Mouse (Mus musculus) limb, embryonic 11.5 days (tissue): Measurements from ENCODE around the gene Tgfbrap1. TPM values are rescaled to one million over a fixed set of nuclear protein-coding genes. Genes with fewer than 3 reads are reported as not detected.

Source experiments
- ATAC-seq: fragments of 200-750 bp; cut with Nextera tagmentation; 2 replicates; pipeline ENCODE4 v1.8.0; 2017; ENCODE audit warnings: low read depth; ENCODE audit not compliant: insufficient number of reproducible peaks, low FRiP score, low TSS enrichment
- DNase-seq: peaks from one replicate; pipeline ENCODE4 v3.0.0-alpha.2; 2015; ENCODE audit warnings: low spot score
- H3K27ac ChIP-seq: fragments of 300-500 bp; sonication (generic); replicated peaks from 2 replicates; pipeline ENCODE4 v1.5.1; 2014; ENCODE audit warnings: low read depth, mild to moderate bottlenecking, low read length
- H3K27me3 ChIP-seq: fragments of 300-500 bp; sonication (generic); 2 replicates; pipeline ENCODE4 v1.6.1; 2014; ENCODE audit warnings: mild to moderate bottlenecking, low read length, mixed read lengths; ENCODE audit not compliant: control insufficient read depth, insufficient read depth
- H3K36me3 ChIP-seq: fragments of 300-500 bp; sonication (generic); 2 replicates; pipeline ENCODE4 v1.6.1; 2014; ENCODE audit warnings: mild to moderate bottlenecking, low read length, moderate library complexity, mixed read lengths; ENCODE audit not compliant: control insufficient read depth, insufficient read depth
- H3K4me1 ChIP-seq: fragments of 300-500 bp; sonication (generic); 2 replicates; pipeline ENCODE4 v1.6.1; 2014; ENCODE audit warnings: low read length, mixed read lengths; ENCODE audit not compliant: control insufficient read depth, insufficient read depth
- H3K4me2 ChIP-seq: fragments of 300-500 bp; sonication (generic); 2 replicates; pipeline ENCODE4 v1.6.1; 2014; ENCODE audit warnings: low read depth, mild to moderate bottlenecking, moderate library complexity; ENCODE audit not compliant: severe bottlenecking
- H3K4me3 ChIP-seq: fragments of 300-500 bp; sonication (generic); 2 replicates; pipeline ENCODE4 v1.5.1; 2014; ENCODE audit warnings: low read depth, low read length
- H3K9ac ChIP-seq: fragments of 300-500 bp; sonication (generic); 2 replicates; pipeline ENCODE4 v1.6.1; 2014; ENCODE audit warnings: mild to moderate bottlenecking, low read length
- H3K9me3 ChIP-seq: fragments of 300-500 bp; sonication (generic); 2 replicates; pipeline ENCODE4 v1.6.1; 2016; ENCODE audit warnings: low read length; ENCODE audit not compliant: control insufficient read depth
- WGBS: fragments of 180-500 bp; shearing (Covaris S2); extraction: QIAGEN DNeasy Blood & Tissue Kit; methylation state at CpG from one replicate; pipeline ENCODE4 v1.1.7; 2014; 5-methylcytosine and 5-hydroxymethylcytosine counted together
- polyA plus RNA-seq: library from polyadenylated mRNA; unstranded; fragments of >200 nt; fragmentation: Nextera tagmentation; extraction: Ambion mirVana; gene quantifications from 2 replicates; pipeline ENCODE4 v1.2.1, GENCODE M21; 2014

The Tgfbrap1 gene
- polyA plus RNA-seq, 1 experiment from 2014 or later = 10.5 TPM

DNA sequence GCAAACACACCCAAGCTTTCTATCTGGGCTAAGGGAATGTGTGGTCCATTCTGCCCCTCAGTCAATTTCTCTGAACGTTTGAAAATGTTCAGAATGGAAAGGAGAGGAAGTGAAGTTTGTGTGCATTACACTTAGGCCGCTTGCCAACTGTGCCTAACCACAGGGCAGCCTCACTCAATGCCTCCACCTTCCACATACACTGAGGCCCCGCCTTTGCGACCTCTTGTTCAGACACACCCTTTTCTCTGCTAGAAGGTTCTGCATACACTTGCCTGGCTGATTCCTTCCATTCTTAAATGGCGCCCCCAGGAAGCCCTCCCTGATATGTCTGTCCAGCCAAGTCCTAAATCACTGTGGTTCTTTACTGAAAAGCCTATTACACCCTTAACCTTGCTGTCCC, 27.7 kb downstream of the Tgfbrap1 start:
- Histone ChIP-seq H3K27ac (no peak overlapping the region), H3K9me3 (no peaks in the 10 kb centered on the region), H3K4me1 (no peaks in the 10 kb centered on the region), H3K4me2 (no peak overlapping the region), H3K27me3 (no peaks in the 10 kb centered on the region), H3K36me3 (0 out of 2 replicates have a peak, but pooled peaks cover 4% of the 10 kb centered on the region), H3K9ac (no peak overlapping the region), H3K4me3 (no peak overlapping the region)
- WGBS = 86% methylated on average over 5 of the region's 5 CpGs
- DNase-seq (no peak), ATAC-seq (no peak)

DNA sequence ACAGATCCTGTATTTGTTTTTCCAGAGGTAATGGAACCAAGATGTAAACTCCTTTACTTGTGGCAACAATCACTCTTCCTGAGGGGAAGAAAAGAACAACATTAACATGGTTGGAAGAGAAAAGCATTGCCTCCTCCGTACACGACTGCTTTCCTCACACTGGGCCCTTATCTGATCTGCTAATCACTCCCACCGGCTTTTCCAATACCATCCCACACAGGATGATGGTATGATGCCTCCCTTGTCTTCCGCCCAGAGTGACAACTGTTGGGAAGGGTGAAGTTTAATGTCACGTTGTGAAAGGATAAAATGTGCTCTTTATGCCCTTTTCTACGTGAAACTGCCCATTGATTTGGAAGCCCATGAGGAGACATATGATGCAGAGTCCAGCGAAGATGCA, 30.9 kb downstream of the Tgfbrap1 start:
- no peak for ATAC-seq
- DNase-seq = no peak

DNA sequence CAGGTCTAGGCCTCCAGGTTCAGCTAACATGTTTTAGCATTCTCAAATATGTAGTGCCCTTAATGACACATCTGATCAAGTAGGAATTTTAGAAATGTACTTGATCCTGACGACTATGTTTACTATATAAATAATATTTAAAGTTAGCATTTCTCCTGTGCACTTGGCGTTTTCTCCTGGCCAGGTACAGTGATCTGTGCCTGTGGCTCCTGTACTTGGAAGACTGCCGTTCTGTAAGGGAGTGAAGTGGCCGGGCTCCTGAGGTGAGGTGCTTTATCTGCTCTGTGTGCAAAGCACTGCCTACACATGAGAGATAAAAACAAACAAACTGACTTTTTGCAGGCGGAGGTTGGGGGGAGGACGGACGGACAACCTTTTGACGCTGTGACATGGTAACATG, 31.9 kb downstream of the Tgfbrap1 start:
- Histone ChIP-seq H3K9me3 (no peaks in the 10 kb centered on the region), H3K4me2 (no peak overlapping the region), H3K9ac (no peak overlapping the region), H3K4me1 (no peaks in the 10 kb centered on the region), H3K27me3 (no peaks in the 10 kb centered on the region), H3K27ac (no peak overlapping the region), H3K4me3 (no peak overlapping the region), H3K36me3 (0 out of 2 replicates have a peak, but pooled peaks cover 2% of the 10 kb centered on the region)
- 92% methylated on average over 8 of the region's 8 CpGs for WGBS
- DNase-seq = no peak
- ATAC-seq = no peak

More for the DNA sequence above, 30.9 kb downstream of the Tgfbrap1 start:
- Histone ChIP-seq H3K4me3 (no peak overlapping the region), H3K4me2 (no peak overlapping the region), H3K27me3 (no peaks in the 10 kb centered on the region), H3K9me3 (no peaks in the 10 kb centered on the region), H3K36me3 (0 out of 2 replicates have a peak, but pooled peaks cover 2% of the 10 kb centered on the region), H3K4me1 (no peaks in the 10 kb centered on the region), H3K9ac (no peak overlapping the region), H3K27ac (no peak overlapping the region)
- WGBS = 79% methylated on average over 7 of the region's 7 CpGs

DNA sequence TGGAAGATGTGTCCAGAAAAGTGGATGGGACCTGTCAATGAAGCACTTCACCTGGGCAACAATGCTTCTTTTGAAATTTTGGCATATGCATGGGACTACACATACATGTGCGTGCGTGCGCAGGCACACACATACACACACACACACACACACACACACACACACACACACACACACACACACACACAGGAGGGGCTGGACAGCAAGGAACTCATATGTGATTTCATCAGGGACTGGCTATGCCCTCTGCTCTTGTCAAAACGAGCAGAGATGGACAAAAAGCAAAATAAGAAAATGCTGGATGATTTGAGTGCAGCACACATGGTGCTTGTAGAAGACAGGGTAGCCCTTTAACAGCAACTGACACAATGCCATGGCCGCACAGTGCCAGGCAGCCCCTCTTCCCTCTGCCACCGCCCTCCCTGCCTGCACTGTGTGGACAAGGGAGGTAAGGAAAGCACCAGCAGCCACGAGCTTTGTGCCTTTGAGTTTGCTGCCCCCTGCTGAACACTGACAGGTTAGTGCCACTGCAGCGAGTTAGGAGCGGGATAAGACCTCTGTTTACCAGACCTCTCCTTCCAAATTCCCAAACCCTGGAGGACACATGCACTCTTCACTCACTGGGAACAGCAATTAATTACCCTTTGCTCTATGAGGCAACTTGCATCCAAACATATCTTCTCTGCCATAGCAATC, 32.7 kb downstream of the Tgfbrap1 start:
- H3K27me3 ChIP-seq = no peaks in the 10 kb centered on the region

DNA sequence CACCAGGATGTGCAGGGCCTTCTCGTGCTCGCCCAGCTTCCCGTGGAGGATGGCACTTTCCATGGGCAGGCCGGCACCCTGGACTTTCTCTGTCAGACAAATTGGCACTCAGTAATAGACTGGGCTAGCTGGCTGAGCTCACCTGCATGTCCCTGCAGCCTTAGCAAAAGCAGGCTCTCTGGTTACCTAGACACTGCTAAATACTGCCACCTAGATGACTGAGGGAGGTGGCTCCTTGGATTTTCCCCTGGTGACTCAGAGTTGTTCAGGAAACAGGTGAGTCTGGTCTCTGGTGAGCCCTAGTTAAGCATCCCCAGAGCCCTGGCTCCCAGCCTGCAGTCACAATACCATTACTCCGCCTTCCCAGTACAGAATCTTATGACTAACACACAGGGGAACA, 46.5 kb downstream of the Tgfbrap1 start:
- Histone ChIP-seq H3K9ac (no peak overlapping the region), H3K4me1 (no peaks in the 10 kb centered on the region), H3K36me3 (peaks cover 7% of the 10 kb centered on the region; the same call in 1 of the 2 replicates), H3K9me3 (no peaks in the 10 kb centered on the region), H3K4me2 (no peak overlapping the region), H3K4me3 (no peak overlapping the region), H3K27me3 (no peaks in the 10 kb centered on the region), H3K27ac (no peak overlapping the region)
- DNase-seq (no peak), ATAC-seq (no peak)
- WGBS = 84% methylated on average over 5 of the region's 5 CpGs

More for the DNA sequence above, 32.7 kb downstream of the Tgfbrap1 start:
- Histone ChIP-seq H3K4me2 (no peak overlapping the region), H3K9ac (no peak overlapping the region), H3K9me3 (no peaks in the 10 kb centered on the region), H3K4me3 (no peak overlapping the region), H3K4me1 (no peaks in the 10 kb centered on the region), H3K36me3 (0 out of 2 replicates have a peak, but pooled peaks cover 4% of the 10 kb centered on the region), H3K27ac (no peak overlapping the region)
- WGBS = 54% methylated on average over 9 of the region's 9 CpGs
- ATAC-seq (peak; percentile 65; the same call in 1 of the 2 replicates), DNase-seq (peak; percentile 85)

DNA sequence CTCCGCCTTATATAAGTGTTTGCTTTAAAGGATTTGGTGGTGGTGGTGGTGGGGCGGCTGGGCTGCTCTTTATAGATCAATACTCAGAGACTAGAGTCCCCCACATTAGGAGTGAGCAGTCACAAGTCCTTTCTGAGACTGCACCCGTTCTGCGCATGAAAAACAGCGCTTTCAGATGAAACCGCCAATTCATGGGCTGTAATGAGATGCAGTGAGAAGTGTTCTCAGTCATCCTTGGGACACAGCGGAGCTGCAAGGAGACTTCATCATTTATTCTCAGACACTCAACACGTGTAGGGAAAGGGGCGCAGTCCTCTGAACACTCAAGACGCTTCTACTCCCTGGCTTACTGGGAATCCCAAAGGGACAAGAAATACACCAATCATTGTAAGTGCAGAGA, 50.6 kb downstream of the Tgfbrap1 start:
- no peak for ATAC-seq
- Histone ChIP-seq H3K4me3 (no peak overlapping the region), H3K36me3 (peaks cover 5% of the 10 kb centered on the region; the same call in 1 of the 2 replicates), H3K4me2 (no peak overlapping the region), H3K9ac (no peak overlapping the region), H3K9me3 (no peaks in the 10 kb centered on the region), H3K4me1 (peaks cover 8% of the 10 kb centered on the region; the same call in 1 of the 2 replicates), H3K27ac (no peak overlapping the region), H3K27me3 (no peaks in the 10 kb centered on the region)
- no peak for DNase-seq
- WGBS = 84% methylated on average over 10 of the region's 10 CpGs

DNA sequence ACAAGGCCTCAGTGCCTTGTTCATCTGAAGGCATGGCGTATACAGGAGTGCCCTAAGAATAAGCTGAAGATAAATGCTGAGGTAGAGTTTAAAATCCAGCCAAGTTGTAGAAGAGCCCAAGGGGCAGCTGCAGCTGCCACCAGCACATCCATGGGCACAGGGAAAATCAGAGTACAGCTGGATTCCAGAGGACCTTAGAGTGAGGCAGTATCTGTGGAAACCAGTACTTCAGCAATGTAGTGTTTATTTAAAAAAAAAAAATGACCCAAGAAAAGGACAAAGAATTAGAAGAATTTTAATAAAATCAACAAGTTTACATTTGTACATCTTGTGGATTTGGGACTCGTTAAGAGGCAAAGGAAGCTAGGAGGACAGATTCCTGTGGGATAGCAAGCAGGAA, 51.4 kb downstream of the Tgfbrap1 start:
- H3K9ac ChIP-seq = no peak overlapping the region
- ATAC-seq (no peak), DNase-seq (no peak)
- no peaks in the 10 kb centered on the region for H3K27me3 ChIP-seq
- peaks cover 8% of the 10 kb centered on the region; the same call in 1 of the 2 replicates for H3K4me1 ChIP-seq
- H3K4me3 ChIP-seq = no peak overlapping the region
- no peak overlapping the region for H3K4me2 ChIP-seq
- H3K36me3 ChIP-seq = peaks cover 5% of the 10 kb centered on the region; the same call in 1 of the 2 replicates
- 92% methylated on average over 2 of the region's 2 CpGs for WGBS
- no peaks in the 10 kb centered on the region for H3K9me3 ChIP-seq
- no peak overlapping the region for H3K27ac ChIP-seq

DNA sequence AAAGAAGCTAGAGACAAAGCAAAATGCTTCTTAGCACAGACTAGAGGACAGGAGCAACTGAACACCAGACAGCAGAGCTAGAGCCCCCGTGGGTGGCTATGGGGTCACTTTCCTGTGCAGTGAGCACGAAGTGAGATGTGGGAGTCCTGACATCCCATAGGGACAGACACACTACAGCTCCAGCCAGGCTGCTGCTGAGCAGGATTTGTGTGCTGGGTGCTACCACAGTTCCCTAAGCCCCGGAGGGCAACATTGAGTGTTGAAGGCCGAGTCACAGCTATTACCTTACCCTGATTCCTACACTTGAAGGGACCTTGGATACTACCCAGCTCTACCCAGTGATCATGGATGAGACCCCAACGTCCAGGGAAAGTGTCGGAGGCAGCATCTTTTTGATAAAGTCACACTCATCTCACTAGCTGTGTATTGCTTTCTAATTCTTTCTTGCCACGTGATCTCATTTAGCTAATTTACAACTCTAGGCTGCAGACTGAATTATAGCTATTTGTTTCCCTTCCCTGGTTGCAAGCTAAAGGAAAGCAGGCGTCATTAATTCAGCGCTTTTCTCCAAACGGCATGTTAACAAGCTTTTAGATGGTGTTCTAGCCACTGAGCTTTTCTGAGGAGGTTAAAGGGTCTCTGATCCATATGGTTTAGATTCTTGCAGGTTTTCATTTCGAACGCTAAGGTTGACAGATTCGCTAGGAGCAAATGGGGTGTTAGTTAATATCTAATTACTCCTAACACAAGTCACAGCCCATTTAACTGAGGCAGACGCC, 53.0 kb downstream of the Tgfbrap1 start:
- Histone ChIP-seq H3K4me1 (peaks cover 8% of the 10 kb centered on the region; the same call in 1 of the 2 replicates), H3K27ac (no peak overlapping the region), H3K4me3 (no peak overlapping the region), H3K36me3 (peaks cover 2% of the 10 kb centered on the region; the same call in 1 of the 2 replicates), H3K27me3 (no peaks in the 10 kb centered on the region), H3K9ac (no peak overlapping the region), H3K9me3 (no peaks in the 10 kb centered on the region), H3K4me2 (no peak overlapping the region)
- ATAC-seq (no peak), DNase-seq (peak; percentile 30)
- 18% methylated on average over 14 of the region's 14 CpGs for WGBS
